Mouse (Mus musculus) E14TG2a.4 (cell line): ENCODE data around the gene Maf.

ENCODE experiments used
- CTCF ChIP-seq: conservative IDR thresholded peaks from 2 replicates; pipeline ENCODE4 v1.5.1; 2014; ENCODE audit warnings: low read length
- NANOG ChIP-seq: IDR thresholded peaks from 2 replicates; pipeline ENCODE4 v1.6.1; 2014; ENCODE audit warnings: borderline replicate concordance, low read length, mixed read lengths

DNA sequence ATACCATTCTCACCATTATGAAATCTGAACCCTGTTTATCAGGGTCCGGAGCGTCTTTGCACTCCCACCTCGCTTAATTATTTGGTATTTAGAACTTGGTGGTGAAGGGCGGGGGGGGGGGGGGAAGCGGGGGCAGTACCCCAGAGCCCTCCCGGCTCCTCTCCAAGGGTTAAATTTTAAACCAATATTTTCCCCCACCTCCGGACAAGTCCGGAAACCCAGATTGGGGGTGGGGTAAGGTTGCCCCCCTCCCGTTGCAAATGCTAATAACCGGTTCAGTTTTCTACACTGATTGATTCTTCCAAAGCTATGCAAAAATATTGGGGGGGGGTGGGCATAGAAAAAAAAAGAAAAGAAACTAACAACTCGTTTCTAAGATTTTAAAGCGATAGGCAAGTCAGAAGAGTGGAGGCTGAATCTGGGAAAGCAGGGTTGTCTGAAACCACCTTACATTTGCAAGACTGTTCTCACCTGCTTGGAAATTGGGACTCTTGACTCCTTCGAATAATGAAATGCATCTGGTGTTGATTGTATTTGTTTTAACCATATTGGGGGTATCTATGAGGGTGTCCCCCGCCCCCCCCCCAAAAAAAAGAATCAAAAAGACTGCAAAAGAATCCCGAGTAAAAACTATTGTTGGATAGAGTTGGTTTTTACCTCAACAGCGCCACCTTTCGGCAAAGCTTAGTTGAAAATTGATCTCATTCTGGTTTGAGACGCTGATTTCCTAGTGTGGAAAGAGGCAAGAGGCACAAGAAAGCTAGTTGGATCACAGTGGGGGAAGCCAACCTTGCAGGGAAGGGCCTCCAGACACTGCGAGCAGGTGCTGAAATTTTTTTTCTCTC lies 1.6 kb upstream of the Maf start:
- TF ChIP-seq CTCF (peak; percentile 60), NANOG (no peak)
